Mouse (Mus musculus): ENCODE data around the gene Fanci.
A peak's percentile ranks its signal among the peaks of the same experiment; 100 is the strongest.

Fanci gene

GRCm38 (mm10) chr7:79391883-79392649 is at the start of gene Fanci:
Fanci (plus strand) TSS chr7:79391929.
- peak; percentile 90 for DNase-seq (ENCODE audit: low spot score)

- DNase-seq (ENCODE audit: low spot score), result no peak
Measured at GRCm38 (mm10) chr7:79345902-79346301, 45.8 kb upstream of the Fanci start.

GRCm38 (mm10) chr7:79346555-79347075 is 45.1 kb upstream of the Fanci start:
- DNase-seq (ENCODE audit: low spot score), result no peak

- DNase-seq (ENCODE audit: low spot score), result no peak
Measured at GRCm38 (mm10) chr7:79347108-79347813, 44.5 kb upstream of the Fanci start.

- DNase-seq (ENCODE audit: low spot score), result no peak
Measured at GRCm38 (mm10) chr7:79348816-79349215, 42.9 kb upstream of the Fanci start.

- peak; percentile 84 for DNase-seq (ENCODE audit: low spot score)
Measured at GRCm38 (mm10) chr7:79349738-79350386, 41.9 kb upstream of the Fanci start.

GRCm38 (mm10) chr7:79358350-79359182 is 33.2 kb upstream of the Fanci start:
- peak; percentile 88 for DNase-seq (ENCODE audit: low spot score)

- no peak for DNase-seq (ENCODE audit: low spot score)
Measured at GRCm38 (mm10) chr7:79359183-79359435, 32.6 kb upstream of the Fanci start.

- no peak for DNase-seq (ENCODE audit: low spot score)
Measured at GRCm38 (mm10) chr7:79360056-79360455, 31.7 kb upstream of the Fanci start.

GRCm38 (mm10) chr7:79362208-79362607 is 29.5 kb upstream of the Fanci start:
- no peak for DNase-seq (ENCODE audit: low spot score)

- no peak for DNase-seq (ENCODE audit: low spot score)
Measured at GRCm38 (mm10) chr7:79362830-79363229, 28.9 kb upstream of the Fanci start.

- no peak for DNase-seq (ENCODE audit: low spot score)
Measured at GRCm38 (mm10) chr7:79363370-79364043, 28.2 kb upstream of the Fanci start.

- DNase-seq (ENCODE audit: low spot score), result no peak
Measured at GRCm38 (mm10) chr7:79368664-79369063, 23.1 kb upstream of the Fanci start.

- DNase-seq (ENCODE audit: low spot score), result no peak
Measured at GRCm38 (mm10) chr7:79369416-79369815, 22.3 kb upstream of the Fanci start.

- DNase-seq (ENCODE audit: low spot score), result no peak
Measured at GRCm38 (mm10) chr7:79371321-79371879, 20.3 kb upstream of the Fanci start.

GRCm38 (mm10) chr7:79374017-79374416 is 17.7 kb upstream of the Fanci start:
- DNase-seq (ENCODE audit: low spot score), result no peak

- DNase-seq (ENCODE audit: low spot score), result no peak
Measured at GRCm38 (mm10) chr7:79375594-79375993, 16.1 kb upstream of the Fanci start.

- no peak for DNase-seq (ENCODE audit: low spot score)
Measured at GRCm38 (mm10) chr7:79376516-79377275, 15.0 kb upstream of the Fanci start.

- no peak for DNase-seq (ENCODE audit: low spot score)
Measured at GRCm38 (mm10) chr7:79386422-79387133, 5.2 kb upstream of the Fanci start, which contains the start of gene Rlbp1. Rlbp1 (minus strand) TSS chr7:79387048.

GRCm38 (mm10) chr7:79387140-79387539 is 4.6 kb upstream of the Fanci start:
- no peak for DNase-seq (ENCODE audit: low spot score)

All from left cerebral cortex, adult 11 months (tissue).